Mouse (Mus musculus) brain, embryonic 14.5 days (tissue): Measurements from ENCODE around the gene Pex14.

Experiments
- CTCF ChIP-seq: fragments of 200-500 bp; IDR thresholded peaks from 2 replicates; pipeline ENCODE4 v1.5.1; 2012; ENCODE audit warnings: inconsistent platforms, mild to moderate bottlenecking, moderate library complexity, borderline replicate concordance; ENCODE audit not compliant: insufficient read depth, insufficient read length; ENCODE audit errors: extremely low read depth
- POLR2A ChIP-seq: fragments of 200-500 bp; IDR thresholded peaks from 2 replicates; pipeline ENCODE4 v1.6.1; 2012; ENCODE audit warnings: mild to moderate bottlenecking, inconsistent platforms, borderline replicate concordance; ENCODE audit not compliant: poor library complexity, insufficient read depth, insufficient read length, severe bottlenecking; ENCODE audit errors: extremely low read depth

DNA sequence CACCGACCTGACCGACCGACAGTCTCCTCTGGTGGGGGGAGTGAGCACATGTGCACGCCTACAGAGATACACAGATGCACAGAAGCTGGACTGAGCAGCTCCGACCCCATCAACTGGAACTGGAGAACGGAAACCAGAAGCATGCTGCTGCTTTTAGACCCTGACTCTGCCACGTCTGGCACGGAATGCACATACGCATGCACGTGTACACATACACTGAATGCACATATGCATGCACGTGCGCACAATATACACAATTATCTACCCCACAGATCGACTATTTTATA, 38.3 kb downstream of the Pex14 start:
- TF ChIP-seq CTCF, result no peak
- no peak for TF ChIP-seq POLR2A
